Mouse (Mus musculus) erythroblast, embryonic 14.5 days (primary cell): ENCODE data around the gene Rab4b. TPM values are rescaled to one million over a fixed set of nuclear protein-coding genes. Genes with fewer than 3 reads are reported as not detected.

Experiments
- H3K27me3 ChIP-seq: 2 replicates; pipeline ENCODE4 v1.6.1; 2012; ENCODE audit warnings: inconsistent platforms; ENCODE audit not compliant: control insufficient read depth
- H3K36me3 ChIP-seq: 2 replicates; pipeline ENCODE4 v1.6.1; 2012; ENCODE audit warnings: mild to moderate bottlenecking, inconsistent platforms; ENCODE audit not compliant: control insufficient read depth
- H3K4me1 ChIP-seq: 2 replicates; pipeline ENCODE4 v1.6.1; 2012; ENCODE audit warnings: inconsistent platforms; ENCODE audit not compliant: control insufficient read depth
- H3K4me3 ChIP-seq: replicated peaks from 2 replicates; pipeline ENCODE3; 2012; ENCODE audit warnings: moderate library complexity, mild to moderate bottlenecking, inconsistent platforms
- H3K9me3 ChIP-seq: 2 replicates; pipeline ENCODE4 v1.6.1; 2012; ENCODE audit warnings: low read length, inconsistent platforms, mixed read lengths; ENCODE audit not compliant: control insufficient read depth
- GATA1 ChIP-seq: IDR thresholded peaks from 2 replicates; pipeline ENCODE4 v1.6.1; 2012; ENCODE audit warnings: low read length, inconsistent platforms, mixed read lengths
- TAL1 ChIP-seq: IDR thresholded peaks from 3 replicates; pipeline ENCODE4 v1.6.1; 2012; ENCODE audit warnings: low read length, inconsistent platforms, mixed read lengths
- polyA plus RNA-seq: library from polyadenylated mRNA; stranded (reverse); fragments of >175 nt; gene quantifications from 2 replicates; pipeline ENCODE4 v1.2.3, GENCODE M21; 2012

The Rab4b gene
- polyA plus RNA-seq, 1 experiment, result 13.5 TPM

- H3K9me3 ChIP-seq, result no peaks in the 10 kb centered on the region
- H3K36me3 ChIP-seq, result peaks cover 12% of the 10 kb centered on the region
- H3K27me3 ChIP-seq, result no peaks in the 10 kb centered on the region
- TF ChIP-seq TAL1, result no peak
- no peak for TF ChIP-seq GATA1
- no peak within 1 kb of the TSS for H3K4me3 ChIP-seq
- no peaks in the 10 kb centered on the region for H3K4me1 ChIP-seq
Observed at GRCm38 (mm10) chr7:27153205-27153764, 25.4 kb downstream of the Rab4b start, which contains the start of gene Cyp2t4. TSS of gene Cyp2t4 (plus strand) at chr7:27153714.

- no peak overlapping the region for H3K4me3 ChIP-seq
- no peaks in the 10 kb centered on the region for H3K27me3 ChIP-seq
- TF ChIP-seq GATA1 (no peak), TAL1 (no peak)
- no peaks in the 10 kb centered on the region; the same call in 1 of the 2 replicates for H3K4me1 ChIP-seq
- H3K9me3 ChIP-seq, result peaks cover 2% of the 10 kb centered on the region; the same call in 1 of the 2 replicates
- H3K36me3 ChIP-seq, result no peaks in the 10 kb centered on the region
Observed at GRCm38 (mm10) chr7:27136410-27136996, 42.2 kb downstream of the Rab4b start.

- Histone ChIP-seq H3K4me3 (no peak overlapping the region), H3K4me1 (no peaks in the 10 kb centered on the region; the same call in 1 of the 2 replicates), H3K27me3 (no peaks in the 10 kb centered on the region), H3K36me3 (no peaks in the 10 kb centered on the region), H3K9me3 (peaks cover 2% of the 10 kb centered on the region; the same call in 1 of the 2 replicates)
- TF ChIP-seq GATA1 (no peak), TAL1 (no peak)
Observed at GRCm38 (mm10) chr7:27133757-27134156, 44.9 kb downstream of the Rab4b start.

GRCm38 (mm10) chr7:27133156-27133555, 45.5 kb downstream of the Rab4b start:
- Histone ChIP-seq H3K36me3 (no peaks in the 10 kb centered on the region), H3K27me3 (no peaks in the 10 kb centered on the region), H3K4me3 (no peak overlapping the region), H3K9me3 (peaks cover 2% of the 10 kb centered on the region; the same call in 1 of the 2 replicates), H3K4me1 (no peaks in the 10 kb centered on the region; the same call in 1 of the 2 replicates)
- no peak for TF ChIP-seq TAL1

GRCm38 (mm10) chr7:27132588-27132987, 46.1 kb downstream of the Rab4b start:
- Histone ChIP-seq H3K36me3 (no peaks in the 10 kb centered on the region), H3K4me3 (no peak overlapping the region), H3K4me1 (no peaks in the 10 kb centered on the region; the same call in 1 of the 2 replicates), H3K27me3 (no peaks in the 10 kb centered on the region), H3K9me3 (peaks cover 2% of the 10 kb centered on the region; the same call in 1 of the 2 replicates)
- no peak for TF ChIP-seq GATA1
- TF ChIP-seq TAL1, result no peak

GRCm38 (mm10) chr7:27131387-27131786, 47.3 kb downstream of the Rab4b start:
- Histone ChIP-seq H3K36me3 (no peaks in the 10 kb centered on the region), H3K4me1 (no peaks in the 10 kb centered on the region; the same call in 1 of the 2 replicates), H3K9me3 (peaks cover 2% of the 10 kb centered on the region; the same call in 1 of the 2 replicates), H3K27me3 (no peaks in the 10 kb centered on the region), H3K4me3 (no peak overlapping the region)
- TF ChIP-seq TAL1 (no peak), GATA1 (no peak)

GRCm38 (mm10) chr7:27130521-27131370, 48.0 kb downstream of the Rab4b start:
- Histone ChIP-seq H3K27me3 (no peaks in the 10 kb centered on the region), H3K9me3 (peaks cover 2% of the 10 kb centered on the region; the same call in 1 of the 2 replicates), H3K4me1 (no peaks in the 10 kb centered on the region; the same call in 1 of the 2 replicates), H3K4me3 (no peak overlapping the region), H3K36me3 (no peaks in the 10 kb centered on the region)
- TF ChIP-seq TAL1 (no peak), GATA1 (no peak)

GRCm38 (mm10) chr7:27129811-27130210, 48.9 kb downstream of the Rab4b start:
- Histone ChIP-seq H3K36me3 (no peaks in the 10 kb centered on the region), H3K27me3 (no peaks in the 10 kb centered on the region), H3K9me3 (peaks cover 2% of the 10 kb centered on the region; the same call in 1 of the 2 replicates), H3K4me1 (no peaks in the 10 kb centered on the region; the same call in 1 of the 2 replicates), H3K4me3 (no peak overlapping the region)
- no peak for TF ChIP-seq GATA1
- TF ChIP-seq TAL1, result no peak

- Histone ChIP-seq H3K4me3 (no peak overlapping the region), H3K36me3 (no peaks in the 10 kb centered on the region), H3K27me3 (no peaks in the 10 kb centered on the region), H3K9me3 (peaks cover 2% of the 10 kb centered on the region; the same call in 1 of the 2 replicates), H3K4me1 (no peaks in the 10 kb centered on the region; the same call in 1 of the 2 replicates)
- TF ChIP-seq TAL1, result no peak
Observed at GRCm38 (mm10) chr7:27128946-27129345, 49.8 kb downstream of the Rab4b start.
